8 mouse cellular contexts compared by ENCODE assay signal in genomic region chr3:33800513-33800820, GRCm38 (mm10). TPM values are rescaled to one million over a fixed set of nuclear protein-coding genes. Genes with fewer than 3 reads are reported as not detected.
DNase-seq lines count a peak whose midpoint lies in the region; ATAC-seq and TF ChIP-seq lines count a peak whose summit lies in the region.

No protein-coding gene starts in this region.

- peaks cover 6% of the 10 kb centered on the region for H3K4me1 ChIP-seq in lung, embryonic 15.5 days
- peaks cover 11% of the 10 kb centered on the region for H3K4me1 ChIP-seq in embryonic facial prominence, embryonic 10.5 days
- H3K4me1 ChIP-seq in intestine, embryonic 16.5 days (ENCODE audit: control insufficient read depth, insufficient read depth, low read length): peaks cover 3% of the 10 kb centered on the region; the same call in 1 of the 2 replicates
- H3K4me1 ChIP-seq in olfactory bulb, adult 2 months (ENCODE audit: control insufficient read depth, insufficient read depth, low read length): no peaks in the 10 kb centered on the region

- peak overlapping the region; percentile 100 for H3K27ac ChIP-seq in lung, embryonic 15.5 days
- peak overlapping the region; percentile 93 for H3K27ac ChIP-seq in embryonic facial prominence, embryonic 10.5 days (replicated peaks)
- peak overlapping the region; percentile 100 for H3K27ac ChIP-seq in intestine, embryonic 16.5 days (ENCODE audit: low read length)
- H3K27ac ChIP-seq in olfactory bulb, adult 2 months (ENCODE audit: insufficient read depth, low read depth, low read length): peak overlapping the region; percentile 51

- DNase-seq in lung, postnatal 36 days: no peak
- DNase-seq in embryonic facial prominence, embryonic 10.5 days (ENCODE audit: low spot score): no peak
- no peak for DNase-seq in gastrocnemius, postnatal 14 days
- no peak for DNase-seq in urinary bladder, postnatal 14 days (ENCODE audit: low spot score)

- ATAC-seq in lung, embryonic 15.5 days (ENCODE audit: borderline replicate concordance, extremely low read depth, low FRiP score, low TSS enrichment): no peak
- peak; percentile 12; the same call in 1 of the 2 replicates for ATAC-seq in intestine, embryonic 16.5 days
- no peak for ATAC-seq in erythroid progenitor cell, adult 5-6 weeks (replicated peaks; ENCODE audit: low FRiP score, poor library complexity, severe bottlenecking)

- H3K27me3 ChIP-seq in lung, embryonic 15.5 days: no peaks in the 10 kb centered on the region
- no peaks in the 10 kb centered on the region for H3K27me3 ChIP-seq in embryonic facial prominence, embryonic 10.5 days (replicated peaks; ENCODE audit: low read depth, poor library complexity, severe bottlenecking)
- no peaks in the 10 kb centered on the region for H3K27me3 ChIP-seq in intestine, embryonic 16.5 days (replicated peaks; ENCODE audit: control insufficient read depth, insufficient read depth, low read length)

- peaks cover 12% of the 10 kb centered on the region for H3K36me3 ChIP-seq in lung, embryonic 15.5 days
- H3K36me3 ChIP-seq in embryonic facial prominence, embryonic 10.5 days (replicated peaks): peaks cover 24% of the 10 kb centered on the region
- 0 out of 2 replicates have a peak, but pooled peaks cover 3% of the 10 kb centered on the region for H3K36me3 ChIP-seq in intestine, embryonic 16.5 days (ENCODE audit: control insufficient read depth, insufficient read depth, low read length)

- intact Hi-C loops in gastrocnemius, postnatal 14 days (cut with DNase I; ENCODE audit: low total_unique reads): no loop called here

- no peak for TF ChIP-seq CTCF in olfactory bulb, adult 2 months (IDR thresholded peaks at IDR 0.05; ENCODE audit: insufficient read depth, low read depth, low read length)

- 0% methylated on average over 16 of the region's 16 CpGs for WGBS in lung, embryonic 15.5 days
- under 1% methylated on average over 16 of the region's 16 CpGs for WGBS in embryonic facial prominence, embryonic 10.5 days
- WGBS in intestine, embryonic 16.5 days: 0% methylated on average over 16 of the region's 16 CpGs
- under 1% methylated on average over 16 of the region's 16 CpGs for WGBS in olfactory bulb, adult 2 months

- no peaks in the 10 kb centered on the region for H3K9me3 ChIP-seq in lung, embryonic 15.5 days
- H3K9me3 ChIP-seq in embryonic facial prominence, embryonic 10.5 days: no peaks in the 10 kb centered on the region
- H3K9me3 ChIP-seq in intestine, embryonic 16.5 days (ENCODE audit: control insufficient read depth, low read length): no peaks in the 10 kb centered on the region

- H3K9ac ChIP-seq in lung, embryonic 15.5 days: peak overlapping the region; percentile 92
- H3K9ac ChIP-seq in intestine, embryonic 16.5 days (ENCODE audit: low read depth, low read length): peak overlapping the region; percentile 91

- no peak for TF ChIP-seq POLR2A in olfactory bulb, adult 2 months (IDR thresholded peaks at IDR 0.05; ENCODE audit: insufficient read depth, low read depth, low read length)

- H3K4me2 ChIP-seq in lung, embryonic 15.5 days: peak overlapping the region; percentile 79
- H3K4me2 ChIP-seq in intestine, embryonic 16.5 days (ENCODE audit: low read depth, low read length): peak overlapping the region; percentile 56

- H3K4me3 ChIP-seq in lung, embryonic 15.5 days: peak overlapping the region; percentile 84
- H3K4me3 ChIP-seq in embryonic facial prominence, embryonic 10.5 days: peak overlapping the region; percentile 97
- peak overlapping the region; percentile 92 for H3K4me3 ChIP-seq in intestine, embryonic 16.5 days (ENCODE audit: low read length)
- H3K4me3 ChIP-seq in olfactory bulb, adult 2 months (ENCODE audit: insufficient read depth, low read depth, low read length): peak overlapping the region; percentile 96

RNA-seq across cellular contexts. Expression of gene Ttc14, which starts 0.8 kb away (rescaled TPM):
- 61.0 and 63.6 TPM in 2 replicates for polyA plus RNA-seq in lung, embryonic 15.5 days (2015; fragmentation: Nextera tagmentation; extraction: Ambion mirVana)
- 50.7 and 55.0 TPM in 2 replicates for polyA plus RNA-seq in embryonic facial prominence, embryonic 10.5 days (2016; fragmentation: Nextera tagmentation; extraction: Ambion mirVana)
- 39.2 and 39.5 TPM in 2 replicates for polyA plus RNA-seq in intestine, embryonic 16.5 days (2015; fragmentation: Nextera tagmentation; extraction: Ambion mirVana)
- polyA plus RNA-seq in olfactory bulb, adult 2 months (2012; ENCODE audit: insufficient read depth, insufficient read length, low replicate concordance, missing spikeins): 31.3 TPM in 1 of 2 replicates, not detected in the other
- 43.6 and 65.4 TPM in 2 replicates for total RNA-seq in erythroid progenitor cell, adult 5-6 weeks (2015; ENCODE audit: low replicate concordance)
- total RNA-seq in erythroid progenitor cell, adult 5-6 weeks (2017; ENCODE audit: low replicate concordance): 114 and 143 TPM in 2 replicates
- 10 to 100 TPM; 11.0 to 11.8 TPM for total RNA-seq in gastrocnemius, postnatal 14 days (2021)

RNA-seq across cellular contexts. Expression of gene Ccdc39, which starts 43.6 kb away (rescaled TPM):
- polyA plus RNA-seq in lung, embryonic 15.5 days (2015; fragmentation: Nextera tagmentation; extraction: Ambion mirVana): 7.0 and 9.3 TPM in 2 replicates
- 5.8 and 6.2 TPM in 2 replicates for polyA plus RNA-seq in embryonic facial prominence, embryonic 10.5 days (2016; fragmentation: Nextera tagmentation; extraction: Ambion mirVana)
- polyA plus RNA-seq in intestine, embryonic 16.5 days (2015; fragmentation: Nextera tagmentation; extraction: Ambion mirVana): 1.9 and 2.2 TPM in 2 replicates
- not detected in 2 replicates for polyA plus RNA-seq in olfactory bulb, adult 2 months (2012; ENCODE audit: insufficient read depth, insufficient read length, low replicate concordance, missing spikeins)
- not detected in 2 replicates for total RNA-seq in erythroid progenitor cell, adult 5-6 weeks (2015; ENCODE audit: low replicate concordance)
- total RNA-seq in erythroid progenitor cell, adult 5-6 weeks (2017; ENCODE audit: low replicate concordance): 0.26 TPM in 1 of 2 replicates, not detected in the other
- under 1 TPM; 0.22 to 0.25 TPM for total RNA-seq in gastrocnemius, postnatal 14 days (2021)
